Mouse (Mus musculus) left cerebral cortex, postnatal 10 days (tissue): ENCODE measurements at regions not wholly inside any gene's neighbourhood (a gene's known extent, or its start where the extent isn't known, plus 50 kb on each side); places are given as distances from the start of the nearest gene placed in this dataset.

Experiments used
- DNase-seq, 2 experiments: peaks; one replicate each; pipeline ENCODE4 v3.0.0; 2021 to 2022; ENCODE audit warnings: low spot score in 2 of 2, mixed read lengths in 1 of 2; ENCODE audit errors: extremely low spot score in 1 of 2
- intact Hi-C: fragments of 180-260 bp; cut with DNase I; formaldehyde crosslinking; loops from one replicate; pipeline ENCODE4 v1.15.1; 2025

DNA sequence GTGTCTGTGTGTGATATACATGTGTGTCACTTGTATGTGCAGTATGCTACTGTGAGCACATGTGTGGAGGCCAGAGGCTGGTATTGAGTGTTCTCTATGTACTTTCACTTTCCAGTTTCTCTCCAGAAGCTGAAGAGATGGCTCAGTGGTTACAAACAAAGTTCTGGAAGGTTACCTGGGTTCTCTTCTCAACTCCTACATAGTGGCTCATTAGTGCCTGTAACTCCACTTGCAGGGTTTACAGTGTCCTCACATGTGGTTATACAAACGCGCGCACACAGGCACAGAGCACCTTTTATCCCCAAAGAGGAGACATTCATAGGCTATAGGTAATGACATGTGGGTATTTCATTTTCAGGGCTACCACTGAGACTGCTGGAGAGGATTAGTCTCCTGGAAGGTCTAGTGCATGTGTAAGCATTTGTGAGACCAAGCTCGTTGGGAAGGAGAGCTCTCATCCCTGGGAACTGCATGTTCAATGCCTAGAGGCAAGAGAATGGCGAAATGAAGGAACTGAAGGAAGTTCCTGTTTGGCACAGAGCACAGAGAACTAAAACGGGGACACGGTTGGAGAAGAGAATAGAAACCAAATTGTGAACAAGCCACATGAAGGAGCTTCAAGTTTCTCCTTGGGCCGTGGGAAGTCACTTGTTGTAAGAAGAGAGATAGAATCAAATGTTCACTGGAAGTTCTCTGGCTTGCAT lies 153.7 kb downstream of the Cog6 start:
- DNase-seq, result no peak
- intact Hi-C loops, result no loop called here

DNA sequence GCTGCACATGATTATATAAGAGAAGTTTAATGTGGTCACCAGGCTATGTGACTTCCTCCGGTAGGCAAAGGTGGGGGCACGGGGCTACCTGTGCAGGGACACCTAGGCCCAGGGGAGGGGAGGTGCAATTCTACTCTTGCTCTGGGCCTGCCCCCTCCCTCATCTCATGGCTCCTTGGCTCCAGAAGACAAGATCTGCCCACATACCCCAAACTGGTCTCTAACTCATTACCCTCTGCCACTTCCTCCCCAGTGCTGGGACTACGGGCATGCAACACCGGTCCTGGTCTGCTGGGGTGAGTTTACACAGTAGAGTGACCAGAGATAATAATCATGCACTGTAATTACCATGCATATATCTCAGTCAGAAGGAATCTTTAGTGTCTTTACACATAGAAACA lies 155.0 kb downstream of the Cog6 start:
- DNase-seq, result no peak
- intact Hi-C loops, result no loop called here

DNA sequence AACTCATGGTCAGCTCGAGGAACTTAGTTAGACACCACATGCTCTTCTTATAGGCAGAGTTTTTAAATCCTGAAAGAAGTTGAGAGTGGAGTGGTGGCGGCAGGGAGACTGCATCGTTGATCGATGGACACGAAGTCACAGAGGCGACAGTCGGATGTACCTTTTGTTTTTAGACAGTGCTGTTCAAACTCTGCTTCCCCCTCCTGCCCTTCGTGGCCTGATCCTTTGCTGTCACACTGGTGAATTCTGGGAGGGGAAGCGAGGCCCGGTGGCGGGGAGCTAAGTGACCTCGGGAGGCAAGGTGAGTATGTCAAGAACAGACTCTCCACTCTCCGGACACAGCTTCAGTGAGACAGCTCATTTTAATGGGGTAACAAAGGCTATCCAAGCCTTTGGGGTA lies 155.5 kb downstream of the Cog6 start:
- intact Hi-C loops, result no loop called here
- no peak for DNase-seq

DNA sequence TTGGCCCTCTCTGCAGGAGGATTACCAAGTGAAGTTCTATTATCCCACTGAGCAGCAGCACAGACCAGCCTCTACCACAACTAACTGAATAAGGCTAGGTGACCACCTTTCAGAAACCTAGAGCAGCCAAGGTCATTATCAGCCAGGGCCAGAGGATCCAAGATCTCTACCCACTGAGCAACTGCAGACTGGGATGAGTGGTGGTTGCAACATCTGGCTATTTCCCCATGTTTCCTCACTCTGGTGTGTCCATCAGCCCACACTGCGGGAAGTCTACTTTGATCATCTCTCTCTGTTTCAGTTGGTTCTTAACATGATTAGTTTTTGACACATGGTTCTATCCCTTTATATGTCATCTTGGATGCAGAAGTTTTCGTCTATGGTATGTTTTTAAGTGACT lies 157.2 kb downstream of the Cog6 start:
- intact Hi-C loops, result no loop called here
- no peak for DNase-seq

DNA sequence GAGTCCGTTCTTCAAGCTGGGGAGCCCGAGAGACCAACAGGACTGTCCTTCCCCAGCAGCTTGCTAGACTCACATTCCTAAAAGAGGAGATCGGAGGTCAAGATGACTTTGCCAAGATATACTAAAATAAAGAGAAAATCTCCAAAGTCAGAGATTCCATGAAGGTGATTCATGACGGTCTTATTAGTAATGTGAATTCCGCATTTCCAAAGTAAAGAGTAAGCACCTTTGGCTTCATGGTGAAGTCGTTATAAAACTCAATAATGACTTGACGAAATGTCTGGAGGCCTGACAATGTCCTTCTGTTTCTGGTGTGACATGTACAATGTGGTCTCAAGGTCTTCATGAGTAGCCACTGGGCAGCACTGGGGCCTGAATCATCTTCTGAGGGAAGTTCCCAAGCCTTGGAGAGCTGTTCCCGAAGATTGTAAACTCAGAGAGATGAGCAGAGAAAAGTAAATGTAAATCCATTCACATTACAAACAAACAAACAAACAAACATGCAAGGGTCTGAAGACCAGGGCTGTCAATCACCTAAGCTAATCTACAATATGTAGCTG lies 157.7 kb downstream of the Cog6 start:
- no peak for DNase-seq
- intact Hi-C loops, result no loop called here

DNA sequence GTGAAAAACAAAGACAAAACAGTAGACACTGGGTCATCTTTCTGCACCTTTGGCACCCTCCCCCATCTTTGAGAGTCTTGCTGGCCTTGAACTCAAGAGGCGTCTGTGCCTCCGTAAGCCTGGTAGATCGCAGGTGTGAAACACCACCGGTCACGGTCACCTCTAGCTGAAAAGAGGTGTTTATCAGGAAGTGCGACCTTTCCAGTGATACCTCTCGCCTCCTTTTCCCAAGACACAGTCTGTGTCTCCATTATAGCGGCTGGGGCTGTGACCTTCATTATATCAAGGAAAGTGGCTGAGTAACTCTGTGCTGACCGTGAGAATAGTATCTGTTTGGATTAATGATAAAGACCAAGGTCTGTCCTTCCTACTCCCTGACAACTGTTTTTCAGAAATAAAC lies 158.8 kb downstream of the Cog6 start:
- intact Hi-C loops, result no loop called here

DNA sequence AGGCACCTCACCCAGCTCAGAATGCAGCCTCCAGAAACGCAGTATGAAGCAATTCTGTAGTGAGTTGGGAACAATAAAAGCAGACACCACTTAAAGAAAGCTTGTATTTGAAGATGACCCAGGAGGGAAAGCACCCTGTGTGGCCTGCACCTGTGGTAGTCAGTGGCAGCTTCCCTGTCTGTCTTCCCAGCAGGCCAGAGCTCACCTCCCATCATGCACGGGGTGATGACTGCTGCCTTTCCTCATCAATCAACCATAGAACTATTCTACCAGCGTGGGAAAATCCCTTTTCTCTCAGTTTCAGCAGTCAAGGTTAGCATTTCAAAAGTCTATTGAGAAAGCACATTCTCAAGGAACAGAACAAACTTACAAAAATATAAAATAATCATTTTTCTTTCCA lies 160.0 kb downstream of the Cog6 start:
- no peak for DNase-seq
- intact Hi-C loops, result no loop called here

More for the DNA sequence above, 158.8 kb downstream of the Cog6 start:
- DNase-seq, result no peak

DNA sequence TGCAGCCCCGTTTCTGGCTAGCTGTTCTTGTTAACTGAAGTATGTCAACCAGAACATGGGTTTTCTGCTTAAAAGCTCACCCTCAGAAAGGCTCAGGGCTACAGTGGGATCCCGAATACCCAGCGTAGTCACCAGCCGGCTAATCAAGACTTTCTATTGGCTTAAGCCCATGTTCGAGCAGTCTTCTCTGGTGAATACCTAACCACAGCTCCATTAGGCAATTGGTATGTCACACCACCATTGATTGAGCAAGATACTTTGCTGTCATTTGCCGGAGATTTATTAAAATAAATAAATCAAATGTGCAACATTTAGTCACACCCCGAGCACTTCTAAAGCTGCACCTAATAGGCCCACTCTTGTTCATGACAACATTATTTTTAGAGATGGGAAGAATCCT lies 162.5 kb downstream of the Cog6 start:
- intact Hi-C loops, result no loop called here
- DNase-seq, result no peak

DNA sequence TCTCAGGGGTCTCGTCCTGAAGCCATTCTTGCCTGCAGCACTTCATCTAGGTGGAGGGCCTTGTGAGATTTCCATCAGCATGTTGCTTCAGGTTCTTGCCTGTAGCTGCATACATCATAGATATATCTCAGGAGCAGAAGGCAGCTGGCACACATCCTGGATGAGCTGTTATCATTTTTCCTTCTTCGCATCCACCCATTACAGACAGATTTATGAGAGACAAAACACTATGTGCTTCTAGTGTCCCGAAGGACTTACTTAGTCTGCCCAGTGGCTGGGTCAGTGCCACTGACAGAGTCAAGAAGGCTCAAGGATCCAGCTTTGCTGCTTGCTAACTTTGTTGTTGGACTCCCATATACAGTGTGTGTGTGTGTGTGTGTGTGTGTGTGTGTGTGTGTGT lies 163.9 kb downstream of the Cog6 start:
- intact Hi-C loops, result no loop called here
- no peak for DNase-seq

DNA sequence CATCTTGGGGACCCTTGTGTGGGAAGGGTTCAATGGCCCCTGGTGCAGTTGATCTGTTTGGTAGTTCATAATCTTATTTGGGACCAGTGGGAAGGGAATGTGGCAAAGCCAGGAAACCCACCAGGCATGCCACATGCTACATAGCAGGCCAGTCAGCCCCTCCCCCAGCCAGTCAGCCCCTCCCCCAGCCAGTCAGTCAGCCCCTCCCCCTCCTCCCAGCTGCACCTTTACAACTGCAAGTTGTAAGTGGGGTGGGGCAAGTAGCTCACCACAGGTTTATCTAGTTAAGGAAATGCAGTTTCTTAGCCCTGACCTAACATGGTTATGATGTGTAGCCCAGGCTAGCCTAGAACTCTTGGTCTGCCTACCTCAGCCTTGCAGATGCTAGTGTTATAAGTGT lies 171.9 kb downstream of the Cog6 start:
- no peak for DNase-seq
- intact Hi-C loops, result no loop called here

DNA sequence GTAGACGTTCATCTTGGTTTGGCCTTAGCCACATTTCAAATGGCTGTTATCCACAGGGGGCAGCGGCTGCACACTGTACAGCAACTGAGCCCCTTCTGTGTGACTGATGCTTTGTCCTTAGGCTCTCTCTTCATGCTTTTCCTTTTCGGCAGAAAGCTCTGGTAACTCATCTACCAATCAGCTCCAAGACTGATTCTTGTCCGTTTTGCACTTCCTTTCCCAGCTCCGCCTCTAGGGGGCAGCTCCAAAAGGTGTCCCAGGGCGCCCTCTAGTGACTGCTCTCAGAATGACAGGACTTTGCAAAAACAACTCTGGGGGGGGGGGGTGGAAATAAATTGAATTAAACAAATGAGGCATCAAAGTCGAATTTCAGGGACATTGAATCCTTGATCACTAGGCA lies 173.0 kb downstream of the Cog6 start:
- DNase-seq, result peak; percentile 40 to 88
- intact Hi-C loops, result loop anchor here (5.0 kb wide), 1 partner anchor 577 kb away; the partner anchor contains the start of gene Foxo1

DNA sequence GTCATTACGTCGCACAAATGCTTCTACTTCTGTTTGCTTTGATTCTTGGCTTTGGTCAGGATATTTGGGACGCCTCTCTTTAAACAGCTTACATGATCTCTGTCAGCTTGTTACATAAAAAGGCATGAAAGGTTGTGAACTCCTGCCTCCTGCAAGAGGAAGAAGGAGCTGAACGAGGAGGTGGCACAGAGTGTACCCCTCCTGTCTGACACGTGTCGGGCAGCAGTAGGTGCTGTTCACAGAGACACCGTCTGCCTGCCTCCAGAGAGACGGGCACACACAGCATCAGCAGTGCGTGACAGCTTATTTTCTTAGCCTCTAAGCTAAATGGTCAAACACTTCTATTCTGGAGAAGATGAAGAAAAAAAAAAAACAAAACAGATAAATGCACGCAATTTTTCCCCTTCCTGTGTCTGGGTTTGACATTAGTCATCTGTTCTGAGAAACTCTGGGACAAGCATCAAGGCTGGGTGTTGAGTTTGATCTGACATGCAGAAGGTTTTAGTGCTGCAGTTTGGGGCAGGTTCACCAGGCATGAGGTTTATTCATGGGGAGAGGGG lies 174.1 kb downstream of the Cog6 start:
- no peak for DNase-seq
- intact Hi-C loops, result loop anchor here (5.0 kb wide), 1 partner anchor 576 kb away; the partner anchor contains the start of gene Foxo1

DNA sequence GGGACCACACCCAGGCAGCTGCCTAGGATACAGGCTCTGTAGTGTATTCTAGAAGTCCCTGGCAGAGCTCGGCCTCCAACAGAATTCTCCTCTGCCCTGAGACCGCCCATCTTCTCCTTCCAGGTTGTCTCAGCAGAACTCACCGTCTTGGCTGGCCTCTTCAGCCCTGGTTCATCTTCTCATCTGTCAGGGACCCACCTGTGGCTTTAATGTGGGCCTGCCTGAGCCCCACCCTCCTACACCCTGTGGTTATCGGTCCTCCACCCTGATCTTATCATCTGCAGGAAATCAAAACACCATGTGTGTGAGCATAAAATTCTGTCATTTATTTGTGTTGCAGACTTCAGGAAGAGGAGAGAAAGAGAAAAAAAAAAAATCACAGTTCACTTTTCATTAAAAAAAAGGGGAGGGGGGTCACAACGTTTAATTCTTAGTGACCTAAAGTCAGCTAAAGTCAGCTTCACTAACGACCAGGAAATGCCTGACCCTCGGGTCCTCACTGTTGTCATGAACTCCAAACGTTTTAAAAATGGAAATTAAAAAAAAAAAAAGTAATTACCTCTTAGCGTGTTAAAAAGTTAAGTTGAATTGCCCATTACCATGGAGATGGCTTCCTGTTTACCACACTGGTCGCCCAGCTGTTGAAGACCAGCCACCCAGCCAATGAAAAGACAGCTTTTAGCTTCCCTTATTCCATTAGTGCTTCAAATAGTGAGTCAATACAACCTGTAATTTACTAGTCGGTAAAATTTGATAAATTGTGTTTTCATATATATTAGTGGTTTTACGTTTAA lies 176.7 kb downstream of the Cog6 start:
- intact Hi-C loops, result loop anchor here (5.0 kb wide), 1 partner anchor 573 kb away; the partner anchor contains the start of gene Foxo1
- no peak for DNase-seq

DNA sequence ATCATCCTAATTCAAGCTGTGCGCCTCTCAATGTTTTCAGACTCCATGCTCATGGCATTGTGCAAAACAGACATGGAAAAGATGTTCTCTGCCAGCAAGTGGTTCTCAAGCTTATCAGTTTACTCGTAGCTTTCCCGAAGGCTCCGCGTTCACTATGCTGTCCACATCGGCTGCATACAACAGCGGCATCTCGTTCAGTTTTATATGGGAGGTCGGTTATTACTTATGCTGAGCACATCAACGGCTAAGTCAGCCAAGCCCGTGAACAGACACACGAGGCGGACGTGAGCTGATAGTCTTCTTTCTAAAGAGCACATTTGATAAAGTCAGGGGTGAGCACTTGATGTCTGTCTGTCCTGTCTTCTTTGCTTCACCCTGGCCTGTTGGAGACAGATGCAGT lies 179.0 kb downstream of the Cog6 start:
- intact Hi-C loops, result no loop called here
- no peak for DNase-seq

DNA sequence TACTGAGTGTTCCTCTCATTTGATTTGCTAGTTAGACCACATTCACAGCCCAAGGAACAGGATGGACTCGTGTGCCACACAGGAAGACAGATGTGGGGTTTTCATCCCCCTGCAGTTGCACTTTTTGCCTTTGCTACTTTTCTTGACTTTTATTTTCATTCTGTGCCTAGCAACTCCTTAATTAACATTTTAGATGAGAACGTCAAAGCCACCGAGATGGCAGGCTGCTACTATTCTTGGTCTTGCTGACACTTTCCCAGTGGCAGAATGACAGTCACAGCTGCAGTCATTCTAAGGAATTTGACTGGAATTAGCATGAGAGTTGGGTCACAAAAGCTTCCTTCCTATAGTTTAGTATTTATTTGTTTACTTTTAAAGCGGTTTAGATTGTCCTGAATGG lies 179.5 kb downstream of the Cog6 start:
- DNase-seq, result peak in 1 of 2 experiments; percentile 10
- intact Hi-C loops, result no loop called here

DNA sequence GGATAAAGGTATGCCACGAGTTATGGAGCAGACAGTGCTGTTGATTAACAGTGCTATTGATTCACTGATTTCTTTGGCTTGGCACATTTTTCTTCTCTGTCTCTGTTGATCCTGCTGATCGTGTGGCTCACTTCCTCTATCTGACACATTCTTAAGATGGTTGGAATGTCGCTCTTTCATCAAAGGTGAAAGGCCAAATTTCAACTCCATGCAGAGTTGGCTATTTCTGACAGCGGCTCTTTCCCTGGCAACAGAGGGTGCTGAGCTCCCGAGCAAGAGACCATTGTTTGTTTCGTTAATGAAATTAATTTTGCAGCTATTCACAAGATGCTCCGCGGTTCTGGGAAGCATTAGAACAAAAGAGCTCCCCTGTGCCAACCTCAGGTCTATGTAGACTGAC lies 180.3 kb downstream of the Cog6 start:
- intact Hi-C loops, result no loop called here
- no peak for DNase-seq

DNA sequence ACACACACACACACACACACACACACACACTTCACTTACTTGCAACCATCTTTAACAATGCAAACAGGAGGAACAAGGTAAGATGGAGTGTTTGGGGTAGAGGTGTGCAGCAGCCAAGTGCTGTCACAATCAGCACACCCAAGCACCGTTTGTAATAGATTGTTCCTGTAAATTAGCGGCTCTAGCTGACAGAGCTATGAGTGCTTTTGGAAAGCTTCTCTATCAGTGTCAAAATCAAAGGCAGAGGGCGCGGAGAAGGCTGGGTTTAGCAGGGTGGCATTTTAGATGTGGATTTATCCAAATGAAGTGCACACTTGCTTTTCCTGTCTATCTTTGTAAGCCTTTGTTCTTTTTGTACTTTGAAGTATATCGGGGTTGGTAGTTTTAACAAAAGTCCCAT lies 184.6 kb downstream of the Cog6 start:
- no peak for DNase-seq
- intact Hi-C loops, result no loop called here

DNA sequence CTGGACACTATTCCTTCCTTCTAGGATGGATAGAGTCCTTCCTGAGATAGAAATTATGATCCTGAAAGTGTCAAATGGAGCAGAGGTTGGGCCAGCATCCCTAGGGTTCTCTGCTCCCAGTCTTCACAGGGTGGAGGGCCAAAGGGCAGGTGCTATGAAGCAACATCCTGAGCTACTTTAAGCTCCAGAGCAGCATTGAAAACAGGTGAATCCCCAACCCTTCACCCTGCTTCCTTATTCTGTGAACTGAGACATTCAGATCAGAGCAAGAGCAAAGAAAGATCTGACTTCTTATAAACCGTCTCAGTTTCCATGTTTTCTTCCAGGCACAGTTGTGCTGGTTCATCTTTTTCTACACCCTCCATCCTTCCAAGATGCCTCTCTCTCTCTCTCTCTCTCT lies 185.1 kb downstream of the Cog6 start:
- intact Hi-C loops, result no loop called here

DNA sequence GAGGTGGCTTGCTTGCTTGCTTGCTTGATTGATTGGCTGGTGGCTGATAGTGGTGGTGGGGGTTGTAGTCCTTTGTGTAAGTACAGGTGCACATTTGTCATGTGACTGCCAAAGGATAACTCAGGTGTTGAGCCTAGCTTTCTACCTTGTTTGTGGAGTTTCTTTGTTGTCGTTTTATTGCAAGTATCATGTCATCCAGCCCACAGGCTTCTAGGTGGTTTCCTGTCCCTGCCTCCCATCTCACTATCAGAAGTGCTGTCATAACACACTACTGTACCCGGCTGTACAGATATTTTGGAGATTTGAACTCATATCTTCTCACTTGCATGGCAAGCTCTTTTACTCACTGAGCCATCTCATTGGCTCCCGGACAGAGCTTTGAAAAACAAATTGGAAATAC lies 186.9 kb downstream of the Cog6 start:
- intact Hi-C loops, result no loop called here
- no peak for DNase-seq

More for the DNA sequence above, 185.1 kb downstream of the Cog6 start:
- no peak for DNase-seq

DNA sequence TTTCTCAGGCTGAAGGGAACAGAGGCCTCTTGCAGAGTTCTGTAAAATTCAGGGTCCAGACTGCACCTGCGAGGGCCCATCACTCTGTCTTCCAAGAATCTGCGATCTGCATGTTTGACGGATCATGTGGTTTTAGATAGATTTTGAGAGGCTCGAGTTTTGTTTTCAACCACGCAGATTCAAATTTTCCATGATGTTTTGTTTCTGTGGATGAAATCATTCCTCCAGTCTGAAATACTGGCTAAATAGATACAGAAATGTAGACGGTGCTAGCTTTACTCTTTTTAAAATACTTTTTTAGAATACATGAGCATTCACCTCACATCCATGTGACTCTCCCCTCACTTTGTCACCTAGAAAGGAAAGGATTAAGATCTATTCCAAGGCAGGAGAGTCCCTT lies 188.0 kb downstream of the Cog6 start:
- DNase-seq, result no peak
- intact Hi-C loops, result no loop called here
